Mouse (Mus musculus) retina, adult 2 months (tissue): ENCODE measurements around the gene Krtap27-1.

Source experiments
- DNase-seq: peaks from one replicate; pipeline ENCODE4 v3.0.0-alpha.2; 2012; ENCODE audit warnings: low read depth, low spot score

The Krtap27-1 gene

GRCm38 (mm10) chr16:88671571-88671970 lies at the start of gene Krtap27-1:
TSS of gene Krtap27-1 (minus strand) at chr16:88671671.
- no peak for DNase-seq

- no peak for DNase-seq
Measured at GRCm38 (mm10) chr16:88720031-88720430, 48.6 kb upstream of the Krtap27-1 start.

GRCm38 (mm10) chr16:88716549-88716948 lies 45.1 kb upstream of the Krtap27-1 start:
- no peak for DNase-seq

GRCm38 (mm10) chr16:88711245-88711644 lies 39.8 kb upstream of the Krtap27-1 start:
- DNase-seq, result no peak

GRCm38 (mm10) chr16:88710757-88711156 lies 39.3 kb upstream of the Krtap27-1 start:
- DNase-seq, result no peak

- DNase-seq, result no peak
Measured at GRCm38 (mm10) chr16:88707496-88708012, 36.1 kb upstream of the Krtap27-1 start, which contains the start of gene 2310061N02Rik. TSS of gene 2310061N02Rik (minus strand) at chr16:88707962.

- DNase-seq, result no peak
Measured at GRCm38 (mm10) chr16:88701072-88701864, 29.8 kb upstream of the Krtap27-1 start.

GRCm38 (mm10) chr16:88696256-88696655 lies 24.8 kb upstream of the Krtap27-1 start:
- no peak for DNase-seq

- DNase-seq, result no peak
Measured at GRCm38 (mm10) chr16:88681282-88681681, 9.8 kb upstream of the Krtap27-1 start.

- no peak for DNase-seq
Measured at GRCm38 (mm10) chr16:88679099-88679498, 7.6 kb upstream of the Krtap27-1 start.

- DNase-seq, result peak; percentile 13
Measured at GRCm38 (mm10) chr16:88657426-88657825, 14.0 kb downstream of the Krtap27-1 start.

- DNase-seq, result no peak
Measured at GRCm38 (mm10) chr16:88651952-88652351, 19.5 kb downstream of the Krtap27-1 start.

- no peak for DNase-seq
Measured at GRCm38 (mm10) chr16:88651082-88651481, 20.4 kb downstream of the Krtap27-1 start.

GRCm38 (mm10) chr16:88647358-88647846 lies 24.1 kb downstream of the Krtap27-1 start, which contains the start of gene Krtap26-1:
TSS of gene Krtap26-1 (minus strand) at chr16:88647796.
- DNase-seq, result no peak

GRCm38 (mm10) chr16:88646366-88647111 lies 24.9 kb downstream of the Krtap27-1 start:
- DNase-seq, result no peak

GRCm38 (mm10) chr16:88640053-88640452 lies 31.4 kb downstream of the Krtap27-1 start:
- no peak for DNase-seq

GRCm38 (mm10) chr16:88635142-88635541 lies 36.3 kb downstream of the Krtap27-1 start:
- no peak for DNase-seq

GRCm38 (mm10) chr16:88631474-88631873 lies 40.0 kb downstream of the Krtap27-1 start:
- no peak for DNase-seq

- DNase-seq, result no peak
Measured at GRCm38 (mm10) chr16:88627566-88627965, 43.9 kb downstream of the Krtap27-1 start, which contains the start of gene 2310079G19Rik. TSS of gene 2310079G19Rik (minus strand) at chr16:88627666.
